Mouse (Mus musculus) gastrocnemius, postnatal 25 days (tissue): ENCODE measurements around the gene Gm17720. TPM values are rescaled to one million over a fixed set of nuclear protein-coding genes. Genes with fewer than 3 reads are reported as not detected.

Experiments
- DNase-seq: peaks from one replicate; pipeline ENCODE4 v3.0.0; 2022
- long read RNA-seq, 2 experiments: library from polyadenylated mRNA; stranded (forward); transcript quantifications; one replicate each; pipeline ENCODE4 v2.0.0; 2021
- total RNA-seq, 2 experiments: library from RNA; stranded (reverse); gene quantifications; 1 replicate in 1 of 2; 2 replicates in 1 of 2; pipeline ENCODE4 v1.2.3; 2021

The Gm17720 gene
- not detected for total RNA-seq
- long read RNA-seq, experiment 1 = 0 reads
- long read RNA-seq, experiment 2 = 0 reads

GRCm38 (mm10) chr8:110102653-110103052, at the start of gene Gm17720:
Gene Gm17720 (minus strand): TSS chr8:110102753.
- DNase-seq = no peak

GRCm38 (mm10) chr8:110145538-110145937, 43.0 kb upstream of the Gm17720 start:
- no peak for DNase-seq

- no peak for DNase-seq
Measured at GRCm38 (mm10) chr8:110140770-110141169, 38.2 kb upstream of the Gm17720 start.

GRCm38 (mm10) chr8:110140156-110140555, 37.6 kb upstream of the Gm17720 start:
- no peak for DNase-seq

GRCm38 (mm10) chr8:110135515-110135914, 33.0 kb upstream of the Gm17720 start:
- DNase-seq = peak; percentile 9

GRCm38 (mm10) chr8:110134236-110134635, 31.7 kb upstream of the Gm17720 start:
- no peak for DNase-seq

GRCm38 (mm10) chr8:110130537-110130936, 28.0 kb upstream of the Gm17720 start:
- peak; percentile 40 for DNase-seq

- DNase-seq = no peak
Measured at GRCm38 (mm10) chr8:110119715-110120114, 17.2 kb upstream of the Gm17720 start.

GRCm38 (mm10) chr8:110101676-110102075, 877 bp downstream of the Gm17720 start:
- no peak for DNase-seq

GRCm38 (mm10) chr8:110100907-110101306, 1.6 kb downstream of the Gm17720 start, which contains the start of gene Gm21964:
Gene Gm21964 (plus strand): TSS chr8:110101207.
- no peak for DNase-seq

- DNase-seq = no peak
Measured at GRCm38 (mm10) chr8:110091869-110092268, 10.7 kb downstream of the Gm17720 start.

- no peak for DNase-seq
Measured at GRCm38 (mm10) chr8:110082416-110083105, 20.0 kb downstream of the Gm17720 start.

GRCm38 (mm10) chr8:110079282-110080221, 23.0 kb downstream of the Gm17720 start, which contains the start of gene Zfp612:
Gene Zfp612 (plus strand): TSS chr8:110079746.
- DNase-seq = peak; percentile 66

GRCm38 (mm10) chr8:110074496-110074895, 28.1 kb downstream of the Gm17720 start:
- DNase-seq = no peak

- DNase-seq = no peak
Measured at GRCm38 (mm10) chr8:110071600-110071999, 31.0 kb downstream of the Gm17720 start.

- DNase-seq = no peak
Measured at GRCm38 (mm10) chr8:110069706-110070105, 32.8 kb downstream of the Gm17720 start.

- DNase-seq = no peak
Measured at GRCm38 (mm10) chr8:110065676-110066075, 36.9 kb downstream of the Gm17720 start.

- no peak for DNase-seq
Measured at GRCm38 (mm10) chr8:110064606-110065365, 37.8 kb downstream of the Gm17720 start.

GRCm38 (mm10) chr8:110064161-110064560, 38.4 kb downstream of the Gm17720 start:
- DNase-seq = no peak

GRCm38 (mm10) chr8:110058207-110058606, 44.3 kb downstream of the Gm17720 start:
- no peak for DNase-seq

- no peak for DNase-seq
Measured at GRCm38 (mm10) chr8:110051208-110051607, 51.3 kb downstream of the Gm17720 start.

- DNase-seq = no peak
Measured at GRCm38 (mm10) chr8:110040509-110040908, 62.0 kb downstream of the Gm17720 start.
